Comparison of ENCODE assay signal across 9 mouse cellular contexts in the genomic region with DNA sequence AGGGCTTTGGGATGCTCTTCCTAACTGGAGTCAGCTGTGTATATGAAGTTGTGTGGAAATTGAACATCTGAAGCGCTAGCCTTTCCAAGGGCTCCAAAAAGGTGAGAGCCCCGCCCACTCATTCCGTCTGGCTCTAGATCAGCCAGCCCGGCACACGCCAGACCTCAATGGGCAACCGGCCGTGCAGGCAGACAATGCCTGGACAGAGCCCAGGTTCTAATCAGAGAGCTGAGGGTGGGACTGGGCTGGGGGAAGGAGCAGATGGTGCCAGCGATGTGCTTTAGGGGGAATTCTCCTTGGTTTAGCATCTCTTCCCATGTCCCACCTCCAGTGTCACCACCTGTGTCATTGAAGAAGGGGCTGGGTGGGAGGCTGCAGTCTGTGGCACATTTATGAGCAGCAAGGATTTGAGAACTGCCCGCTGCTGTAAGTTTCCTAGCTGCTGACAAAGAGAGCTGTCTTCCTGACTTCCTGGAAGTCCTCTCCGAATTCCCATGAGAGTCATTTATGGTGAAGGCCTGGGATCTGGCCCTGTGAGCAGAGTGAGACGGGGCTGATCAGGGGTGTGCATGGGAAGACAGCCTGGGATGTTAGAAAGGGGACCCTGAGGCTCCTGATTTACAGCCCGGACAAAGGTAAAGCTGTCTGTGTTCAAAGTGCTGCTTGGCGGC. TPM values are rescaled to one million over a fixed set of nuclear protein-coding genes. Genes with fewer than 3 reads are reported as not detected.
DNase-seq lines count a peak whose midpoint lies in the region; ATAC-seq and TF ChIP-seq lines count a peak whose summit lies in the region.
"Had no signal": no experiment of that assay in that cellular context is flagged by ENCODE, and none has a peak within 500 bp of the region (broad histone marks: within the 10 kb centered on the region; RNA-seq: fewer than 3 reads in every experiment).

No protein-coding gene starts in this region.

- peak overlapping the region; percentile 81 for H3K4me2 ChIP-seq in forebrain, postnatal 0 days (ENCODE audit: low read depth)
- peak overlapping the region; percentile 28 for H3K4me2 ChIP-seq in kidney, postnatal 0 days (ENCODE audit: low read length)
- peak overlapping the region; percentile 91 for H3K4me2 ChIP-seq in myocyte (ENCODE audit: low read depth)

- peaks cover 48% of the 10 kb centered on the region for H3K4me1 ChIP-seq in forebrain, postnatal 0 days (ENCODE audit: insufficient read depth)
- H3K4me1 ChIP-seq in kidney, postnatal 0 days (replicated peaks; ENCODE audit: insufficient read depth, low read length), result peaks cover 37% of the 10 kb centered on the region

- H3K9me3 ChIP-seq in forebrain, postnatal 0 days (ENCODE audit: low read length), result no peaks in the 10 kb centered on the region
- no peaks in the 10 kb centered on the region for H3K9me3 ChIP-seq in kidney, postnatal 0 days (replicated peaks; ENCODE audit: low read length)
- H3K9me3 ChIP-seq: embryonic facial prominence, embryonic 15.5 days had no signal

- WGBS in forebrain, postnatal 0 days, result 17% methylated on average over 13 of the region's 13 CpGs
- 26% methylated on average over 13 of the region's 13 CpGs for WGBS in kidney, postnatal 0 days

- H3ac ChIP-seq in myocyte (ENCODE audit: control insufficient read depth, insufficient read length), result no peak overlapping the region

- H3K4me3 ChIP-seq in forebrain, postnatal 0 days (ENCODE audit: low read depth, low read length), result peak overlapping the region; percentile 91
- H3K4me3 ChIP-seq in kidney, postnatal 0 days (replicated peaks; ENCODE audit: low read depth, low read length), result no peak overlapping the region
- peak overlapping the region; percentile 57 for H3K4me3 ChIP-seq in myocyte

- peak overlapping the region; percentile 99 for H3K9ac ChIP-seq in forebrain, postnatal 0 days
- no peak overlapping the region for H3K9ac ChIP-seq in kidney, postnatal 0 days (ENCODE audit: low read depth, low read length)
- H3K9ac ChIP-seq: embryonic facial prominence, embryonic 15.5 days had no signal

- no peak for TF ChIP-seq POLR2A in myocyte (IDR thresholded peaks at IDR 0.05; ENCODE audit: insufficient read length, low read depth)

- H3K27ac ChIP-seq in forebrain, postnatal 0 days (ENCODE audit: low read depth, low read length), result 0 out of 2 replicates have a peak overlapping the region, but pooled peaks have one; percentile 95
- H3K27ac ChIP-seq in kidney, postnatal 0 days, result no peak overlapping the region
- H3K27ac ChIP-seq: embryonic facial prominence, embryonic 15.5 days had no signal

- TF ChIP-seq CTCF in forebrain, postnatal 0 days (IDR thresholded peaks at IDR 0.05; ENCODE audit: low read depth), result no peak
- no peak for TF ChIP-seq CTCF in kidney, postnatal 0 days (IDR thresholded peaks at IDR 0.05; ENCODE audit: low read depth)

- no peak for ATAC-seq in cerebellum, adult (ENCODE audit: insufficient number of reproducible peaks, low FRiP score, low TSS enrichment)
- no peak for ATAC-seq in forebrain, postnatal 0 days
- no peak for ATAC-seq in kidney, postnatal 0 days (replicated peaks; ENCODE audit: low FRiP score, low read depth)

- peak; percentile 44 for DNase-seq in cerebellum, adult 11 months
- DNase-seq in MN1 (ENCODE audit: low spot score), result peak; percentile 67
- peak; percentile 59 for DNase-seq in forebrain, postnatal 0 days
- peak; percentile 71 for DNase-seq in kidney, postnatal 0 days (ENCODE audit: low spot score)
- DNase-seq in B cell, adult 2 months, result no peak
- DNase-seq in adrenal gland, adult 8-10 months, result no peak

- no peaks in the 10 kb centered on the region for H3K36me3 ChIP-seq in forebrain, postnatal 0 days (ENCODE audit: insufficient read depth)
- H3K36me3 ChIP-seq in kidney, postnatal 0 days (ENCODE audit: insufficient read depth, low read length), result no peaks in the 10 kb centered on the region
- no peaks in the 10 kb centered on the region for H3K36me3 ChIP-seq in myocyte (ENCODE audit: control insufficient read depth, insufficient read depth)
- H3K36me3 ChIP-seq: embryonic facial prominence, embryonic 15.5 days had no signal

- H3K27me3 ChIP-seq in forebrain, postnatal 0 days (ENCODE audit: insufficient read depth, low read length), result no peaks in the 10 kb centered on the region
- no peaks in the 10 kb centered on the region for H3K27me3 ChIP-seq in kidney, postnatal 0 days (ENCODE audit: insufficient read depth, low read length)
- H3K27me3 ChIP-seq in myocyte (ENCODE audit: control insufficient read depth, insufficient read depth, insufficient read length), result no peaks in the 10 kb centered on the region
- H3K27me3 ChIP-seq: embryonic facial prominence, embryonic 15.5 days had no signal

- H3K79me2 ChIP-seq in myocyte (ENCODE audit: control insufficient read depth, insufficient read depth), result peaks cover 43% of the 10 kb centered on the region

TF ChIP-seq in myocyte, 11 proteins besides CTCF, POLR2A, EP300 and RAD21:
- TF ChIP-seq USF1 (IDR thresholded peaks at IDR 0.05; ENCODE audit: low read depth) (no peak), POLR2AphosphoS2 (IDR thresholded peaks at IDR 0.05; ENCODE audit: insufficient read length, low read depth) (no peak), MAX (IDR thresholded peaks at IDR 0.05; ENCODE audit: low read depth) (no peak), TCF3 (IDR thresholded peaks at IDR 0.05; ENCODE audit: insufficient read length, low read depth) (no peak), MYOG (IDR thresholded peaks at IDR 0.05; ENCODE audit: control insufficient read depth in 1 of 3, insufficient read depth in 1 of 3, insufficient read length in 2 of 3, low read depth in 2 of 3) (no peak), TCF12 (IDR thresholded peaks at IDR 0.05; ENCODE audit: insufficient read depth, poor library complexity, severe bottlenecking) (no peak), SRF (IDR thresholded peaks at IDR 0.05; ENCODE audit: control insufficient read depth, insufficient read length, low read depth) (no peak), CEBPB (IDR thresholded peaks at IDR 0.05; ENCODE audit: insufficient read depth, poor library complexity, severe bottlenecking) (no peak), REST (IDR thresholded peaks at IDR 0.05; ENCODE audit: insufficient read depth, insufficient read length) (no peak), MYOD1 (IDR thresholded peaks at IDR 0.05; ENCODE audit: control insufficient read depth in 1 of 3, insufficient read length in 2 of 3, low read depth in 2 of 3) (no peak), E2F4 (IDR thresholded peaks at IDR 0.05; ENCODE audit: insufficient read depth) (no peak)
TF ChIP-seq in myocyte: peak in this region for 0.

RNA-seq across cellular contexts. Expression of gene Kif21b, which starts 2.5 kb away (rescaled TPM):
- total RNA-seq in forebrain, postnatal 0 days (2014; rRNA removed), result 120 and 135 TPM in 2 replicates
- polyA plus RNA-seq in forebrain, postnatal 0 days (2015; fragmentation: Nextera tagmentation; extraction: Ambion mirVana), result 24.8 and 29.2 TPM in 2 replicates
- polyA plus RNA-seq in kidney, postnatal 0 days (2015; fragmentation: Nextera tagmentation; extraction: Ambion mirVana), result 0.74 and 0.88 TPM in 2 replicates
- 16.8 TPM for polyA plus RNA-seq in myocyte (2012; fragmentation: generic; extraction: Trizol)
- 10 to 100 TPM in 2 of 4 experiments, 1 to 10 TPM in 2; 3.8 to 12.3 (median 7.6) TPM for total RNA-seq in adrenal gland, adult 8-10 months (2022)

Comparison
In these comparisons a context has a peak if more than half of its experiments do, and no peak if none do; other contexts are left out.
1. DNase-seq: peak in cerebellum, adult 11 months (single experiment), MN1 (single experiment), forebrain, postnatal 0 days (single experiment) and kidney, postnatal 0 days (single experiment); none in B cell, adult 2 months (0 of 2) and adrenal gland, adult 8-10 months (single experiment).
2. H3K4me2 ChIP-seq: peak in every context shown above with its lines; median percentile 91 in myocyte; 81 in forebrain, postnatal 0 days; 28 in kidney, postnatal 0 days.